Mouse (Mus musculus): ENCODE measurements at regions not wholly inside any gene's neighbourhood (a gene's known extent, or its start where the extent isn't known, plus 50 kb on each side); places are given as distances from the start of the nearest gene placed in this dataset.

GRCm38 (mm10) chr4:124332974-124333373, 277.6 kb downstream of the 3100002H09Rik start:
- H3K4me1 ChIP-seq (ENCODE audit: control insufficient read depth, insufficient read depth, low read length) = peaks cover 8% of the 10 kb centered on the region; the same call in 1 of the 2 replicates
- H3K36me3 ChIP-seq (ENCODE audit: control insufficient read depth, insufficient read depth, low read length) = no peaks in the 10 kb centered on the region
- H3K4me2 ChIP-seq (ENCODE audit: low read length) = no peak overlapping the region
- no peak overlapping the region for H3K27ac ChIP-seq (replicated peaks; ENCODE audit: low read depth, low read length)
- H3K9me3 ChIP-seq (ENCODE audit: control insufficient read depth, low read length) = peaks cover 8% of the 10 kb centered on the region; the same call in 1 of the 2 replicates
- no peak for ATAC-seq (ENCODE audit: low FRiP score, low TSS enrichment)
- no peak overlapping the region for H3K9ac ChIP-seq (replicated peaks; ENCODE audit: low read length)
- 91% methylated on average over 2 of the region's 2 CpGs for WGBS
- DNase-seq = no peak
- no peaks in the 10 kb centered on the region for H3K27me3 ChIP-seq (ENCODE audit: control insufficient read depth, insufficient read depth, low read length)
- H3K4me3 ChIP-seq (replicated peaks; ENCODE audit: low read depth, low read length) = no peak overlapping the region

DNA sequence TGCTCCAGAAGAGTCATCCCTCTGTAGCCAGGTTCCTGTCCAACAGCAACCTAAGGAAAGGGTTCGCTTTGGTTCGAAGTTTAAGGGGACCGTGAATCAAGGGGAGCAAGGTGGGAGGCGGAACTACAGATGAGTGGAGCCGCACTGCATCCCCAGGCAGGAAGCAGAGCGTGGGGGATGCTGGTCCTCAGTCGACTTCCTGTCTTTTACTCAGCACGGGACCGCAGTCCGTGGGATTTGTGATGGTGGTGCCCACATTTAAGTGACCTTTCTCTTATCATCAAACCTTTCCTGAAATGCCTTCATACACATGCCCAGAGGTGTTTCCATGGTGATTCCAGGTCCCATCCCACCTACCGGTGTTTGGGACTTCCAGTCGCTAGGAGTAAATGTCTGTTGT, 278.2 kb downstream of the 3100002H09Rik start:
- Histone ChIP-seq H3K4me2 (ENCODE audit: low read length) (no peak overlapping the region), H3K9ac (replicated peaks; ENCODE audit: low read length) (no peak overlapping the region), H3K27me3 (ENCODE audit: control insufficient read depth, insufficient read depth, low read length) (no peaks in the 10 kb centered on the region), H3K9me3 (ENCODE audit: control insufficient read depth, low read length) (peaks cover 8% of the 10 kb centered on the region; the same call in 1 of the 2 replicates), H3K4me1 (ENCODE audit: control insufficient read depth, insufficient read depth, low read length) (peaks cover 8% of the 10 kb centered on the region; the same call in 1 of the 2 replicates), H3K4me3 (replicated peaks; ENCODE audit: low read depth, low read length) (no peak overlapping the region), H3K27ac (replicated peaks; ENCODE audit: low read depth, low read length) (no peak overlapping the region), H3K36me3 (ENCODE audit: control insufficient read depth, insufficient read depth, low read length) (no peaks in the 10 kb centered on the region)
- no peak for ATAC-seq (ENCODE audit: low FRiP score, low TSS enrichment)
- WGBS = 94% methylated on average over 12 of the region's 12 CpGs
- DNase-seq = no peak

DNA sequence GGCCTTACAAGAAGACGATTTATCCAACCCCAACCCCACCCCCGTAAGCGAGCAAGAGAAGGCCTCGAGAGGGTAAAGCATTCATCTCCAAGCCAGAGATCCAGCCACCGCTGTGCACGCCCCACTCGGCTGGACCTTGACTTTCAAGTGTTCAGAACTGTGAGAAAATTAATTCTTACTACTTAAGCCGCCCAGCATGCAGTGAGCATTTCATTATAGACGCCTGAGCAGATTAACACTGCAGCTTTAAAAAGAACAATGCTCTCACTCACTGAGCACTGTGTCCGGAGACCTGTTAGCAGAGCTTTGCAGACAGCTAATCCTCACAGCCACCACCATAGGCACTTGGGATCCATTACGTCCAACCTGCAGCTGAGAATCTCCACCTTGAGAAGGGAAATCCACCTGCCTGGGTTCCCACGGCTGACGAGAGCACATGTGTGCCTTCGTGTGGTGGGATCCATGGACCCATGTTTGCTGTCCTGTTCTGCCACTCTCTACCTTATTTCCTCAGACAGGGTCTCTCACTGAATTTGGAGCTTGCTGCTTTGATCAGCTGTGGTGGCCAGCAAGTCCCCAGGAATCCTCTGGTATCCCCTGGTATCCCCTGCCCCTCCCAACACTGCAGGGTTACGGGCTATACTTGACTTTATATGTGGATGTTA, 281.4 kb downstream of the 3100002H09Rik start:
- no peak overlapping the region for H3K4me2 ChIP-seq (ENCODE audit: low read length)
- H3K27ac ChIP-seq (replicated peaks; ENCODE audit: low read depth, low read length) = no peak overlapping the region
- no peaks in the 10 kb centered on the region; the same call in 1 of the 2 replicates for H3K27me3 ChIP-seq (ENCODE audit: control insufficient read depth, insufficient read depth, low read length)
- DNase-seq (peak; percentile 74), ATAC-seq (ENCODE audit: low FRiP score, low TSS enrichment) (no peak)
- no peaks in the 10 kb centered on the region for H3K36me3 ChIP-seq (ENCODE audit: control insufficient read depth, insufficient read depth, low read length)
- peaks cover 8% of the 10 kb centered on the region; the same call in 1 of the 2 replicates for H3K4me1 ChIP-seq (ENCODE audit: control insufficient read depth, insufficient read depth, low read length)
- H3K4me3 ChIP-seq (replicated peaks; ENCODE audit: low read depth, low read length) = no peak overlapping the region
- no peak overlapping the region for H3K9ac ChIP-seq (replicated peaks; ENCODE audit: low read length)
- 0 out of 2 replicates have a peak, but pooled peaks cover under 1% of the 10 kb centered on the region for H3K9me3 ChIP-seq (ENCODE audit: control insufficient read depth, low read length)
- 8% methylated on average over 15 of the region's 15 CpGs for WGBS

GRCm38 (mm10) chr4:124326301-124326700, 284.3 kb downstream of the 3100002H09Rik start:
- peaks cover 8% of the 10 kb centered on the region; the same call in 1 of the 2 replicates for H3K4me1 ChIP-seq (ENCODE audit: control insufficient read depth, insufficient read depth, low read length)
- ATAC-seq (ENCODE audit: low FRiP score, low TSS enrichment) (no peak), DNase-seq (no peak)
- peaks cover 3% of the 10 kb centered on the region; the same call in 1 of the 2 replicates for H3K27me3 ChIP-seq (ENCODE audit: control insufficient read depth, insufficient read depth, low read length)
- no peak overlapping the region for H3K9ac ChIP-seq (replicated peaks; ENCODE audit: low read length)
- H3K36me3 ChIP-seq (ENCODE audit: control insufficient read depth, insufficient read depth, low read length) = no peaks in the 10 kb centered on the region
- H3K9me3 ChIP-seq (ENCODE audit: control insufficient read depth, low read length) = no peaks in the 10 kb centered on the region
- WGBS = 89% methylated on average over 9 of the region's 9 CpGs
- H3K4me3 ChIP-seq (replicated peaks; ENCODE audit: low read depth, low read length) = no peak overlapping the region
- no peak overlapping the region for H3K27ac ChIP-seq (replicated peaks; ENCODE audit: low read depth, low read length)
- H3K4me2 ChIP-seq (ENCODE audit: low read length) = no peak overlapping the region

DNA sequence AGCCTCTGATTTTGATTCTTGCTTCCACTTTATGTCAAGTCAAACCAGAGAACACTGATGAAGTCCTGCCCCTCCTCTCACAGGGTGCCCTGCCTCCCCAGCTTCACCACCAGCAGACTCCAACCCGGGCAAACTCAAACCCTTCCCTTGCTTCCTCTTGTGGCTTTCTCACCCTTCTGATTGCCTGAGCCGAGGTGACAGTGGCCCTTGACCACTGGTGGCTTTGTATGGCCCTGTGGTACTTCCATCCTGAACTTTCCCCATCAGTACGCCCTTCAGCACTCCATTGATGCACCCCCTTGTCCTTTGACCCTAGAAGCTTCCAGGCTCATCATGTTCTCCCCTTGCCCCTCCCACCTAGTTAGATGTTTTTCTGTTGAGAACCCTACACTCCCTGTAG, 287.0 kb downstream of the 3100002H09Rik start:
- Histone ChIP-seq H3K4me1 (ENCODE audit: control insufficient read depth, insufficient read depth, low read length) (no peaks in the 10 kb centered on the region), H3K4me2 (ENCODE audit: low read length) (no peak overlapping the region)
- WGBS = 74% methylated on average over 3 of the region's 3 CpGs

GRCm38 (mm10) chr4:124321221-124321620, 289.4 kb downstream of the 3100002H09Rik start:
- no peak overlapping the region for H3K27ac ChIP-seq (replicated peaks; ENCODE audit: low read depth, low read length)
- no peaks in the 10 kb centered on the region for H3K36me3 ChIP-seq (ENCODE audit: control insufficient read depth, insufficient read depth, low read length)
- no peak for ATAC-seq (ENCODE audit: low FRiP score, low TSS enrichment)
- peak; percentile 43 for DNase-seq
- no peaks in the 10 kb centered on the region for H3K4me1 ChIP-seq (ENCODE audit: control insufficient read depth, insufficient read depth, low read length)
- no peaks in the 10 kb centered on the region for H3K9me3 ChIP-seq (ENCODE audit: control insufficient read depth, low read length)
- 61% methylated on average over 7 of the region's 7 CpGs for WGBS
- H3K4me2 ChIP-seq (ENCODE audit: low read length) = no peak overlapping the region
- no peak overlapping the region for H3K4me3 ChIP-seq (replicated peaks; ENCODE audit: low read depth, low read length)
- H3K27me3 ChIP-seq (ENCODE audit: control insufficient read depth, insufficient read depth, low read length) = peaks cover 3% of the 10 kb centered on the region; the same call in 1 of the 2 replicates
- no peak overlapping the region for H3K9ac ChIP-seq (replicated peaks; ENCODE audit: low read length)

More for the DNA sequence above, 287.0 kb downstream of the 3100002H09Rik start:
- H3K27ac ChIP-seq (replicated peaks; ENCODE audit: low read depth, low read length) = no peak overlapping the region
- H3K9me3 ChIP-seq (ENCODE audit: control insufficient read depth, low read length) = no peaks in the 10 kb centered on the region
- ATAC-seq (ENCODE audit: low FRiP score, low TSS enrichment) (no peak), DNase-seq (no peak)
- no peak overlapping the region for H3K4me3 ChIP-seq (replicated peaks; ENCODE audit: low read depth, low read length)
- H3K27me3 ChIP-seq (ENCODE audit: control insufficient read depth, insufficient read depth, low read length) = peaks cover 3% of the 10 kb centered on the region; the same call in 1 of the 2 replicates
- H3K9ac ChIP-seq (replicated peaks; ENCODE audit: low read length) = no peak overlapping the region
- H3K36me3 ChIP-seq (ENCODE audit: control insufficient read depth, insufficient read depth, low read length) = no peaks in the 10 kb centered on the region

GRCm38 (mm10) chr4:124317042-124317441, 293.6 kb downstream of the 3100002H09Rik start:
- Histone ChIP-seq H3K4me3 (replicated peaks; ENCODE audit: low read depth, low read length) (no peak overlapping the region), H3K36me3 (ENCODE audit: control insufficient read depth, insufficient read depth, low read length) (no peaks in the 10 kb centered on the region), H3K9ac (replicated peaks; ENCODE audit: low read length) (no peak overlapping the region), H3K4me1 (ENCODE audit: control insufficient read depth, insufficient read depth, low read length) (no peaks in the 10 kb centered on the region), H3K27ac (replicated peaks; ENCODE audit: low read depth, low read length) (no peak overlapping the region), H3K4me2 (ENCODE audit: low read length) (no peak overlapping the region), H3K27me3 (ENCODE audit: control insufficient read depth, insufficient read depth, low read length) (no peaks in the 10 kb centered on the region), H3K9me3 (ENCODE audit: control insufficient read depth, low read length) (no peaks in the 10 kb centered on the region)
- DNase-seq (peak; percentile 17), ATAC-seq (ENCODE audit: low FRiP score, low TSS enrichment) (no peak)
- WGBS = 44% methylated on average over 4 of the region's 4 CpGs

DNA sequence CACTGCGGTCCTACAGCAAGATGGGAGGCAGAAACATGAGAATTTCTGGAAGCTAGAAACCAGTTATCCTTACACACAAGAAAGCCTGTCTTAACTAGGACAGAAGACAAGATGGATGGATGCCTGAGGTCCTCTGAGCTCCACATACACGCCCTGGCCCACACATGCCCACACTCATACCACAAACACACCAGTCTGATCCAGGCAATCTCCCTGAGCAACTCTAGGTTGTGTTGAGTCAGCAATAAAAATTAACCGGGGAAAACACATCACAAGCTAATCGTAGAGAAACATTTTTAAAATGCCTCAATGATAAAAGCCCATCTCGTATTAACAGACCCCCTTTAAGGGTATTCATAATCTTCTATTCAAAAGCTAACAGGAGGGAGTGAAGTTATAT, 298.9 kb downstream of the 3100002H09Rik start:
- WGBS = 87% methylated on average over 5 of the region's 5 CpGs
- H3K27me3 ChIP-seq (ENCODE audit: control insufficient read depth, insufficient read depth, low read length) = no peaks in the 10 kb centered on the region
- peaks cover 13% of the 10 kb centered on the region for H3K4me1 ChIP-seq (ENCODE audit: control insufficient read depth, insufficient read depth, low read length)
- no peak overlapping the region for H3K4me3 ChIP-seq (replicated peaks; ENCODE audit: low read depth, low read length)
- H3K9me3 ChIP-seq (ENCODE audit: control insufficient read depth, low read length) = no peaks in the 10 kb centered on the region
- H3K9ac ChIP-seq (replicated peaks; ENCODE audit: low read length) = no peak overlapping the region
- H3K4me2 ChIP-seq (ENCODE audit: low read length) = no peak overlapping the region
- ATAC-seq (ENCODE audit: low FRiP score, low TSS enrichment) (no peak), DNase-seq (no peak)
- H3K27ac ChIP-seq (replicated peaks; ENCODE audit: low read depth, low read length) = no peak overlapping the region
- no peaks in the 10 kb centered on the region for H3K36me3 ChIP-seq (ENCODE audit: control insufficient read depth, insufficient read depth, low read length)

GRCm38 (mm10) chr4:124310594-124310993, 300.0 kb downstream of the 3100002H09Rik start:
- peak; percentile 48 for DNase-seq
- no peak overlapping the region for H3K4me2 ChIP-seq (ENCODE audit: low read length)
- H3K27me3 ChIP-seq (ENCODE audit: control insufficient read depth, insufficient read depth, low read length) = no peaks in the 10 kb centered on the region
- WGBS = 16% methylated on average over 10 of the region's 10 CpGs
- peak; percentile 46; the same call in 1 of the 2 replicates for ATAC-seq (ENCODE audit: low FRiP score, low TSS enrichment)
- H3K4me3 ChIP-seq (replicated peaks; ENCODE audit: low read depth, low read length) = no peak overlapping the region
- no peaks in the 10 kb centered on the region for H3K36me3 ChIP-seq (ENCODE audit: control insufficient read depth, insufficient read depth, low read length)
- H3K27ac ChIP-seq (replicated peaks; ENCODE audit: low read depth, low read length) = 0 out of 2 replicates have a peak overlapping the region, but pooled peaks have one; percentile 6
- peaks cover 17% of the 10 kb centered on the region for H3K4me1 ChIP-seq (ENCODE audit: control insufficient read depth, insufficient read depth, low read length)
- no peak overlapping the region for H3K9ac ChIP-seq (replicated peaks; ENCODE audit: low read length)
- H3K9me3 ChIP-seq (ENCODE audit: control insufficient read depth, low read length) = no peaks in the 10 kb centered on the region
